Mouse (Mus musculus): Measurements from ENCODE around the gene Bbof1. TPM values are rescaled to one million over a fixed set of nuclear protein-coding genes. Genes with fewer than 3 reads are reported as not detected.

Gene Bbof1
- total and polyA plus RNA-seq, 2 experiments from 2014 or later, result 2.2 to 2.3 TPM

- peak; percentile 74 for ATAC-seq
- Histone ChIP-seq H3K27me3 (ENCODE audit: insufficient read depth, low read length) (no peaks in the 10 kb centered on the region), H3K9ac (replicated peaks; ENCODE audit: low read length) (no peak overlapping the region), H3K9me3 (ENCODE audit: low read length) (no peaks in the 10 kb centered on the region), H3K27ac (no peak overlapping the region), H3K36me3 (ENCODE audit: insufficient read depth, low read length) (no peaks in the 10 kb centered on the region), H3K4me1 (ENCODE audit: insufficient read depth, low read length) (no peaks in the 10 kb centered on the region), H3K4me2 (ENCODE audit: low read depth, low read length) (no peak overlapping the region), H3K4me3 (ENCODE audit: low read length) (no peak overlapping the region)
- no peak for TF ChIP-seq CTCF (IDR thresholded peaks at IDR 0.05; ENCODE audit: low read depth)
- WGBS, result 23% methylated on average over 8 of the region's 8 CpGs
- peak; percentile 51 for DNase-seq (ENCODE audit: low spot score)
Measured at GRCm38 (mm10) chr12:84487324-84488056, 78.6 kb downstream of the Bbof1 start.

Other genes starting within 250 kb of the Bbof1 start
- 9.3 and 11.5 TPM in 2 replicates for gene Elmsan1, start 190.2 kb upstream of the Bbof1 start, total RNA-seq (2014; rRNA removed)
- 2.7 and 3.0 TPM in 2 replicates for gene Elmsan1, start 190.2 kb upstream of the Bbof1 start, polyA plus RNA-seq (2015; fragmentation: Nextera tagmentation; extraction: Ambion mirVana)
- gene Ptgr2, start 123.8 kb upstream of the Bbof1 start, total RNA-seq (2014; rRNA removed), result 10.2 and 13.4 TPM in 2 replicates
- 20.3 and 22.7 TPM in 2 replicates for gene Ptgr2, start 123.8 kb upstream of the Bbof1 start, polyA plus RNA-seq (2015; fragmentation: Nextera tagmentation; extraction: Ambion mirVana)
- gene Zfp410, start 92.2 kb upstream of the Bbof1 start, total RNA-seq (2014; rRNA removed), result 30.9 and 55.9 TPM in 2 replicates
- gene Zfp410, start 92.2 kb upstream of the Bbof1 start, polyA plus RNA-seq (2015; fragmentation: Nextera tagmentation; extraction: Ambion mirVana), result 50.0 and 53.8 TPM in 2 replicates
- 67.9 and 80.2 TPM in 2 replicates for gene Coq6, start 47.4 kb upstream of the Bbof1 start, total RNA-seq (2014; rRNA removed)
- 39.7 and 40.8 TPM in 2 replicates for gene Coq6, start 47.4 kb upstream of the Bbof1 start, polyA plus RNA-seq (2015; fragmentation: Nextera tagmentation; extraction: Ambion mirVana)
- 7.1 and 9.7 TPM in 2 replicates for gene Fam161b, start 47.2 kb upstream of the Bbof1 start, total RNA-seq (2014; rRNA removed)
- gene Fam161b, start 47.2 kb upstream of the Bbof1 start, polyA plus RNA-seq (2015; fragmentation: Nextera tagmentation; extraction: Ambion mirVana), result 9.8 and 10.2 TPM in 2 replicates
- 15.6 and 20.8 TPM in 2 replicates for gene Entpd5, start within 50 bp of the Bbof1 start, total RNA-seq (2014; rRNA removed)
- gene Entpd5, start within 50 bp of the Bbof1 start, polyA plus RNA-seq (2015; fragmentation: Nextera tagmentation; extraction: Ambion mirVana), result 13.2 and 13.4 TPM in 2 replicates
- 3.2 and 7.4 TPM in 2 replicates for gene Rnf113a2, start 8.1 kb downstream of the Bbof1 start, total RNA-seq (2014; rRNA removed)
- 20.1 and 21.3 TPM in 2 replicates for gene Rnf113a2, start 8.1 kb downstream of the Bbof1 start, polyA plus RNA-seq (2015; fragmentation: Nextera tagmentation; extraction: Ambion mirVana)
- gene Aldh6a1, start 41.9 kb downstream of the Bbof1 start, total RNA-seq (2014; rRNA removed), result 37.5 and 47.2 TPM in 2 replicates
- gene Aldh6a1, start 41.9 kb downstream of the Bbof1 start, polyA plus RNA-seq (2015; fragmentation: Nextera tagmentation; extraction: Ambion mirVana), result 46.5 and 52.1 TPM in 2 replicates
- gene Lin52, start 42.4 kb downstream of the Bbof1 start, total RNA-seq (2014; rRNA removed), result 23.1 and 23.5 TPM in 2 replicates
- 20.4 and 25.2 TPM in 2 replicates for gene Lin52, start 42.4 kb downstream of the Bbof1 start, polyA plus RNA-seq (2015; fragmentation: Nextera tagmentation; extraction: Ambion mirVana)
- gene Vsx2, start 160.7 kb downstream of the Bbof1 start, total RNA-seq (2014; rRNA removed), result 2.5 and 4.0 TPM in 2 replicates
- gene Vsx2, start 160.7 kb downstream of the Bbof1 start, polyA plus RNA-seq (2015; fragmentation: Nextera tagmentation; extraction: Ambion mirVana), result 1.8 and 2.4 TPM in 2 replicates
- gene Abcd4, start 208.3 kb downstream of the Bbof1 start, total RNA-seq (2014; rRNA removed), result 7.5 and 12.3 TPM in 2 replicates
- 9.2 and 10.9 TPM in 2 replicates for gene Abcd4, start 208.3 kb downstream of the Bbof1 start, polyA plus RNA-seq (2015; fragmentation: Nextera tagmentation; extraction: Ambion mirVana)
- gene Vrtn, start 231.9 kb downstream of the Bbof1 start, total RNA-seq (2014; rRNA removed), result not detected in 2 replicates
- gene Vrtn, start 231.9 kb downstream of the Bbof1 start, polyA plus RNA-seq (2015; fragmentation: Nextera tagmentation; extraction: Ambion mirVana), result not detected in 2 replicates